Mouse (Mus musculus): ENCODE measurements at regions not wholly inside any gene's neighbourhood (a gene's known extent, or its start where the extent isn't known, plus 50 kb on each side); places are given as distances from the start of the nearest gene placed in this dataset.

DNA sequence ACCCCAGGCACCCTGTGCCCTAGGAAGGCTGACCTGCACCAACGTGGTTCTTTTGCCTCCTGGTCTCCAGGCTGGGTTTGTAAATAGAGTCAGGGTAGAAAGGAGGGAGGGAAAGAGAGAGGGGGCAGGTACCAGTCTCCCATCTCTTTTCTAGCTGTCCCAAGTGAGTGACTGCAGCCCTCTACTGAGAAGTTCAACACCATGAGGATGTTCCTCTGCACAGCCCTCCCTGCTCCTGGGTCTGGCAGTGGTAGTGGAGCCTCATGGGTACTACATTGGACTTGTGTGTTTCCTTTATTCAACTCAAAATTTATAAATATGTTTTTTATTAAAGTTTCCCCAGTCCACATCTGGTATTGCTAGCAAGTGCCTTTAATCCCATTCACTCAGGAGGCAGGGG is 1002.6 kb downstream of the 4930447A16Rik start:
- TF ChIP-seq CTCF (IDR thresholded peaks at IDR 0.05; ENCODE audit: borderline replicate concordance, extremely low read depth, insufficient read depth, insufficient read length) (no peak), POLR2A (IDR thresholded peaks at IDR 0.05; ENCODE audit: borderline replicate concordance, extremely low read depth, insufficient read depth, insufficient read length, poor library complexity, severe bottlenecking) (no peak)

All from brain, embryonic 14.5 days (tissue).